Mouse (Mus musculus) kidney, embryonic 16.5 days (tissue): ENCODE measurements at regions not wholly inside any gene's neighbourhood (a gene's known extent, or its start where the extent isn't known, plus 50 kb on each side); places are given as distances from the start of the nearest gene placed in this dataset.

Source experiments
- ATAC-seq: fragments of 200-750 bp; cut with Nextera tagmentation; 2 replicates; pipeline ENCODE4 v1.8.0; 2017; ENCODE audit warnings: moderate TSS enrichment; ENCODE audit not compliant: low FRiP score, low TSS enrichment
- H3K27ac ChIP-seq: fragments of 300-500 bp; sonication (generic); 2 replicates; pipeline ENCODE4 v1.5.1; 2014; ENCODE audit warnings: low read length
- H3K27me3 ChIP-seq: fragments of 300-500 bp; sonication (generic); 2 replicates; pipeline ENCODE4 v1.6.1; 2014; ENCODE audit warnings: low read length, control low read depth, mixed read lengths; ENCODE audit not compliant: insufficient read depth
- H3K36me3 ChIP-seq: fragments of 300-500 bp; sonication (generic); 2 replicates; pipeline ENCODE4 v1.6.1; 2014; ENCODE audit warnings: low read length, control low read depth, mixed read lengths; ENCODE audit not compliant: insufficient read depth
- H3K4me1 ChIP-seq: fragments of 300-500 bp; sonication (generic); 2 replicates; pipeline ENCODE4 v1.6.1; 2014; ENCODE audit warnings: low read length, control low read depth, mixed read lengths; ENCODE audit not compliant: insufficient read depth
- H3K4me2 ChIP-seq: fragments of 300-500 bp; sonication (generic); replicated peaks from 2 replicates; pipeline ENCODE4 v1.6.1; 2014; ENCODE audit warnings: low read depth, low read length
- H3K4me3 ChIP-seq: fragments of 300-500 bp; sonication (generic); 2 replicates; pipeline ENCODE4 v1.5.1; 2014; ENCODE audit warnings: mild to moderate bottlenecking, low read length
- H3K9ac ChIP-seq: fragments of 300-500 bp; sonication (generic); replicated peaks from 2 replicates; pipeline ENCODE4 v1.6.1; 2014; ENCODE audit warnings: low read length
- H3K9me3 ChIP-seq: fragments of 300-500 bp; sonication (generic); 2 replicates; pipeline ENCODE4 v1.6.1; 2016; ENCODE audit warnings: low read length, control low read depth
- WGBS: fragments of 180-500 bp; shearing (Covaris S2); extraction: QIAGEN DNeasy Blood & Tissue Kit; methylation state at CpG from one replicate; pipeline ENCODE4 v1.1.7; 2014; 5-methylcytosine and 5-hydroxymethylcytosine counted together

GRCm38 (mm10) chr13:91367896-91368556, 92.1 kb upstream of the Ssbp2 start:
- WGBS: 65% methylated on average over 7 of the region's 7 CpGs
- no peak overlapping the region for H3K4me3 ChIP-seq
- no peak overlapping the region for H3K9ac ChIP-seq
- H3K36me3 ChIP-seq: no peaks in the 10 kb centered on the region
- no peak for ATAC-seq
- H3K9me3 ChIP-seq: no peaks in the 10 kb centered on the region
- H3K4me1 ChIP-seq: peaks cover 29% of the 10 kb centered on the region
- H3K27me3 ChIP-seq: no peaks in the 10 kb centered on the region
- no peak overlapping the region for H3K27ac ChIP-seq
- H3K4me2 ChIP-seq: no peak overlapping the region

GRCm38 (mm10) chr13:91368664-91369063, 91.4 kb upstream of the Ssbp2 start:
- no peak overlapping the region for H3K4me2 ChIP-seq
- ATAC-seq: no peak
- WGBS: 72% methylated on average over 7 of the region's 7 CpGs

GRCm38 (mm10) chr13:91370021-91370420, 90.1 kb upstream of the Ssbp2 start:
- peak overlapping the region; percentile 90 for H3K4me2 ChIP-seq
- peak overlapping the region; percentile 100 for H3K27ac ChIP-seq
- peaks cover 45% of the 10 kb centered on the region for H3K4me1 ChIP-seq
- H3K4me3 ChIP-seq: peak overlapping the region; percentile 51
- H3K36me3 ChIP-seq: no peaks in the 10 kb centered on the region
- H3K9me3 ChIP-seq: no peaks in the 10 kb centered on the region
- peak overlapping the region; percentile 84 for H3K9ac ChIP-seq
- ATAC-seq: no peak
- WGBS: 28% methylated on average over 3 of the region's 3 CpGs
- H3K27me3 ChIP-seq: no peaks in the 10 kb centered on the region

More at GRCm38 (mm10) chr13:91368664-91369063, 91.4 kb upstream of the Ssbp2 start:
- H3K4me1 ChIP-seq: peaks cover 31% of the 10 kb centered on the region
- H3K36me3 ChIP-seq: no peaks in the 10 kb centered on the region
- no peaks in the 10 kb centered on the region for H3K27me3 ChIP-seq
- no peak overlapping the region for H3K9ac ChIP-seq
- H3K27ac ChIP-seq: no peak overlapping the region
- no peak overlapping the region for H3K4me3 ChIP-seq
- H3K9me3 ChIP-seq: no peaks in the 10 kb centered on the region

GRCm38 (mm10) chr13:91370441-91370840, 89.6 kb upstream of the Ssbp2 start:
- no peaks in the 10 kb centered on the region for H3K9me3 ChIP-seq
- peak overlapping the region; percentile 90 for H3K4me2 ChIP-seq
- H3K9ac ChIP-seq: peak overlapping the region; percentile 84
- peaks cover 48% of the 10 kb centered on the region for H3K4me1 ChIP-seq
- no peaks in the 10 kb centered on the region for H3K36me3 ChIP-seq
- H3K4me3 ChIP-seq: peak overlapping the region; percentile 51
- 2% methylated on average over 11 of the region's 11 CpGs for WGBS
- H3K27me3 ChIP-seq: no peaks in the 10 kb centered on the region
- ATAC-seq: peak; percentile 47; the same call in 1 of the 2 replicates
- peak overlapping the region; percentile 100 for H3K27ac ChIP-seq

- ATAC-seq: peak; percentile 96
- no peaks in the 10 kb centered on the region for H3K9me3 ChIP-seq
- H3K27ac ChIP-seq: peak overlapping the region; percentile 100
- peak overlapping the region; percentile 84 for H3K9ac ChIP-seq
- H3K4me1 ChIP-seq: peaks cover 48% of the 10 kb centered on the region
- H3K27me3 ChIP-seq: no peaks in the 10 kb centered on the region
- under 1% methylated on average over 27 of the region's 28 CpGs for WGBS
- H3K4me3 ChIP-seq: peak overlapping the region; percentile 51
- no peaks in the 10 kb centered on the region for H3K36me3 ChIP-seq
- peak overlapping the region; percentile 90 for H3K4me2 ChIP-seq
Measured at GRCm38 (mm10) chr13:91370886-91371595, 89.0 kb upstream of the Ssbp2 start.

- Histone ChIP-seq H3K9ac (peak overlapping the region; percentile 84; the same call in 1 of the 2 replicates), H3K9me3 (no peaks in the 10 kb centered on the region), H3K36me3 (no peaks in the 10 kb centered on the region), H3K4me1 (peaks cover 48% of the 10 kb centered on the region), H3K4me3 (peak overlapping the region; percentile 51), H3K4me2 (peak overlapping the region; percentile 90), H3K27me3 (no peaks in the 10 kb centered on the region), H3K27ac (peak overlapping the region; percentile 100)
- 37% methylated on average over 2 of the region's 2 CpGs for whole genome bisulfite sequencing
- no peak for ATAC-seq
Measured at GRCm38 (mm10) chr13:91371596-91371987, 88.5 kb upstream of the Ssbp2 start.

GRCm38 (mm10) chr13:91372130-91372875, 87.8 kb upstream of the Ssbp2 start:
- Histone ChIP-seq H3K4me2 (no peak overlapping the region), H3K9ac (no peak overlapping the region), H3K36me3 (no peaks in the 10 kb centered on the region), H3K27ac (peak overlapping the region; percentile 100), H3K4me3 (no peak overlapping the region), H3K4me1 (peaks cover 48% of the 10 kb centered on the region), H3K9me3 (no peaks in the 10 kb centered on the region), H3K27me3 (no peaks in the 10 kb centered on the region)
- no peak for ATAC-seq
- WGBS: 68% methylated on average over 11 of the region's 11 CpGs

- 8% methylated on average over 3 of the region's 3 CpGs for WGBS
- no peaks in the 10 kb centered on the region for H3K27me3 ChIP-seq
- peak overlapping the region; percentile 31; the same call in 1 of the 2 replicates for H3K4me2 ChIP-seq
- peaks cover 48% of the 10 kb centered on the region for H3K4me1 ChIP-seq
- H3K9ac ChIP-seq: no peak overlapping the region
- H3K4me3 ChIP-seq: no peak overlapping the region
- ATAC-seq: peak; percentile 14; the same call in 1 of the 2 replicates
- H3K27ac ChIP-seq: peak overlapping the region; percentile 86
- no peaks in the 10 kb centered on the region for H3K36me3 ChIP-seq
- H3K9me3 ChIP-seq: no peaks in the 10 kb centered on the region
Measured at GRCm38 (mm10) chr13:91374141-91374540, 85.9 kb upstream of the Ssbp2 start.

- ATAC-seq: no peak
- no peaks in the 10 kb centered on the region for H3K9me3 ChIP-seq
- H3K36me3 ChIP-seq: no peaks in the 10 kb centered on the region
- H3K27me3 ChIP-seq: no peaks in the 10 kb centered on the region
- H3K4me3 ChIP-seq: no peak overlapping the region
- H3K9ac ChIP-seq: no peak overlapping the region
- H3K27ac ChIP-seq: no peak overlapping the region
- H3K4me1 ChIP-seq: peaks cover 33% of the 10 kb centered on the region
- WGBS: 68% methylated on average over 3 of the region's 3 CpGs
- H3K4me2 ChIP-seq: no peak overlapping the region
Measured at GRCm38 (mm10) chr13:91376556-91376955, 83.5 kb upstream of the Ssbp2 start.
